23 mouse cellular contexts compared by ENCODE assay signal in genomic region chr9:91151893-91152292, GRCm38 (mm10).
DNase-seq lines count a peak whose midpoint lies in the region; ATAC-seq lines count a peak whose summit lies in the region.
"Had no signal": no experiment of that assay in that cellular context is flagged by ENCODE, and none has a peak within 500 bp of the region (broad histone marks: within the 10 kb centered on the region; RNA-seq: fewer than 3 reads in every experiment).

No protein-coding gene starts in this region.

- no peaks in the 10 kb centered on the region for H3K27me3 ChIP-seq in heart, embryonic 12.5 days (replicated peaks)
- no peaks in the 10 kb centered on the region for H3K27me3 ChIP-seq in heart, embryonic 15.5 days
- H3K27me3 ChIP-seq: embryonic facial prominence, embryonic 12.5 days; embryonic facial prominence, embryonic 15.5 days; hindbrain, embryonic 12.5 days; hindbrain, embryonic 15.5 days had no signal

- peak overlapping the region; percentile 42 for H3K4me2 ChIP-seq in heart, embryonic 12.5 days
- H3K4me2 ChIP-seq in heart, embryonic 15.5 days: peak overlapping the region; percentile 43
- H3K4me2 ChIP-seq: embryonic facial prominence, embryonic 12.5 days; embryonic facial prominence, embryonic 15.5 days; hindbrain, embryonic 12.5 days; hindbrain, embryonic 15.5 days had no signal

- no peak overlapping the region for H3K4me3 ChIP-seq in heart, embryonic 12.5 days
- no peak overlapping the region for H3K4me3 ChIP-seq in heart, embryonic 15.5 days
- H3K4me3 ChIP-seq: embryonic facial prominence, embryonic 12.5 days; embryonic facial prominence, embryonic 15.5 days; gastrocnemius, adult 2 months; hindbrain, embryonic 12.5 days; hindbrain, embryonic 15.5 days had no signal

- no peak overlapping the region for H3K9ac ChIP-seq in heart, embryonic 12.5 days
- no peak overlapping the region for H3K9ac ChIP-seq in heart, embryonic 15.5 days
- H3K9ac ChIP-seq: embryonic facial prominence, embryonic 12.5 days; embryonic facial prominence, embryonic 15.5 days; forebrain, postnatal 0 days; hindbrain, embryonic 12.5 days; hindbrain, embryonic 15.5 days had no signal

- intact Hi-C loops in heart, postnatal 10 days (cut with DNase I): no loop called here

- WGBS in heart, embryonic 12.5 days: 35% methylated on average over 11 of the region's 11 CpGs
- whole genome bisulfite sequencing in heart, embryonic 15.5 days: 46% methylated on average over 11 of the region's 11 CpGs

- 0 out of 2 replicates have a peak overlapping the region, but pooled peaks have one; percentile 21 for H3K27ac ChIP-seq in heart, embryonic 12.5 days (ENCODE audit: poor library complexity, severe bottlenecking)
- 0 out of 2 replicates have a peak overlapping the region, but pooled peaks have one; percentile 9 for H3K27ac ChIP-seq in heart, embryonic 15.5 days
- H3K27ac ChIP-seq: embryonic facial prominence, embryonic 12.5 days; embryonic facial prominence, embryonic 15.5 days; gastrocnemius, adult 2 months; hindbrain, embryonic 12.5 days; hindbrain, embryonic 15.5 days had no signal

- H3K4me1 ChIP-seq in heart, embryonic 12.5 days (replicated peaks): 0 out of 2 replicates have a peak, but pooled peaks cover 6% of the 10 kb centered on the region
- peaks cover 3% of the 10 kb centered on the region; the same call in 1 of the 2 replicates for H3K4me1 ChIP-seq in heart, embryonic 15.5 days (replicated peaks)
- H3K4me1 ChIP-seq: embryonic facial prominence, embryonic 12.5 days; embryonic facial prominence, embryonic 15.5 days; hindbrain, embryonic 12.5 days; hindbrain, embryonic 15.5 days had no signal

- no peak for DNase-seq in heart, adult 11 months
- DNase-seq in heart, adult 9 months (ENCODE audit: low spot score in 2 of 2): no peak
- peak; percentile 9 to 11 for DNase-seq in heart, postnatal 10 days
- DNase-seq in heart, adult 8-10 months (ENCODE audit: low spot score): no peak
- DNase-seq: adrenal gland, adult 2 months; adrenal gland, postnatal 14 days; cerebellum, adult 11 months; cerebellum, adult 2 months; cerebellum, adult 9-11 months; cerebellum, postnatal 25 days; forebrain, postnatal 0 days; gastrocnemius, adult 2 months; gastrocnemius, postnatal 14 days; kidney, adult 2 months had no signal

- H3K36me3 ChIP-seq in heart, embryonic 12.5 days: no peaks in the 10 kb centered on the region
- H3K36me3 ChIP-seq in heart, embryonic 15.5 days: no peaks in the 10 kb centered on the region
- H3K36me3 ChIP-seq: embryonic facial prominence, embryonic 12.5 days; embryonic facial prominence, embryonic 15.5 days; hindbrain, embryonic 12.5 days; hindbrain, embryonic 15.5 days had no signal

- H3K9me3 ChIP-seq in heart, embryonic 12.5 days (replicated peaks): no peaks in the 10 kb centered on the region
- H3K9me3 ChIP-seq in heart, embryonic 15.5 days (replicated peaks): no peaks in the 10 kb centered on the region
- H3K9me3 ChIP-seq: embryonic facial prominence, embryonic 12.5 days; embryonic facial prominence, embryonic 15.5 days; hindbrain, embryonic 12.5 days; hindbrain, embryonic 15.5 days had no signal

- ATAC-seq in heart, embryonic 12.5 days (ENCODE audit: insufficient number of reproducible peaks, low FRiP score): peak; percentile 64; the same call in 1 of the 2 replicates
- 0 out of 2 replicates have a peak, but pooled peaks have one; percentile 50 for ATAC-seq in heart, embryonic 15.5 days (replicated peaks; ENCODE audit: insufficient number of reproducible peaks, insufficient read depth, low FRiP score, low read depth)
- ATAC-seq: CD4-positive, CD25-positive, alpha-beta regulatory T cell, adult 4 months; forebrain, embryonic 14.5 days; forebrain, postnatal 0 days; intestine, postnatal 0 days had no signal

Comparison
In these comparisons a context has a peak if more than half of its experiments do, and no peak if none do; other contexts are left out.
1. DNase-seq: peak in heart, postnatal 10 days (2 of 2); none in heart, adult 11 months (single experiment), heart, adult 9 months (0 of 2) and heart, adult 8-10 months (single experiment).